Mouse (Mus musculus) MEL (cell line): Measurements from ENCODE around the gene Hsd17b3. TPM values are rescaled to one million over a fixed set of nuclear protein-coding genes. Genes with fewer than 3 reads are reported as not detected.

Experiments
- DNase-seq: peaks from one replicate; pipeline ENCODE4 v3.0.0; 2011; ENCODE audit warnings: low read depth, low spot score
- H3K27ac ChIP-seq: 2 replicates; pipeline ENCODE4 v1.5.1; 2012; ENCODE audit warnings: low read depth, mild to moderate bottlenecking, control low read depth, low read length, moderate library complexity; ENCODE audit not compliant: control insufficient read depth
- H3K27me3 ChIP-seq, 2 experiments: fragments of 150-350 bp in 1 of 2; sonication (generic) in 1 of 2; 2 replicates each; pipeline ENCODE4 v1.6.1; 2012; ENCODE audit warnings: low read length in 2 of 2, mild to moderate bottlenecking in 2 of 2, improper control_type of control experiment in 1 of 2, moderate library complexity in 1 of 2; ENCODE audit not compliant: insufficient read depth in 2 of 2, control insufficient read depth in 1 of 2
- H3K36me3 ChIP-seq, 2 experiments: 2 replicates each; pipeline ENCODE4 v1.6.1; 2012 to 2014; ENCODE audit warnings: low read length in 2 of 2, improper control_type of control experiment in 1 of 2, inconsistent platforms in 1 of 2, mild to moderate bottlenecking in 1 of 2; ENCODE audit not compliant: insufficient read depth in 2 of 2, control insufficient read depth in 1 of 2
- H3K4me1 ChIP-seq, 2 experiments: fragments of 150-350 bp in 1 of 2; sonication (generic) in 1 of 2; 2 replicates each; pipeline ENCODE4 v1.6.1; 2012; ENCODE audit warnings: low read length in 2 of 2, improper control_type of control experiment in 1 of 2, mild to moderate bottlenecking in 1 of 2; ENCODE audit not compliant: insufficient read depth in 2 of 2, control insufficient read depth in 1 of 2
- H3K4me3 ChIP-seq, 2 experiments: fragments of 150-350 bp in 1 of 2; sonication (generic) in 1 of 2; 2 replicates each; pipeline ENCODE4 v1.5.1; 2012; ENCODE audit warnings: low read depth in 2 of 2, low read length in 2 of 2, mild to moderate bottlenecking in 2 of 2, moderate library complexity in 2 of 2, control low read depth in 1 of 2, improper control_type of control experiment in 1 of 2; ENCODE audit not compliant: control insufficient read depth in 1 of 2, insufficient read depth in 1 of 2
- H3K79me2 ChIP-seq: 2 replicates; pipeline ENCODE4 v1.6.1; 2012; ENCODE audit warnings: mild to moderate bottlenecking, low read length, moderate library complexity; ENCODE audit not compliant: control insufficient read depth, poor library complexity, insufficient read depth
- H3K9ac ChIP-seq: 2 replicates; pipeline ENCODE4 v1.6.1; 2012; ENCODE audit warnings: low read depth, mild to moderate bottlenecking, control low read depth, low read length, moderate library complexity; ENCODE audit not compliant: control insufficient read depth, poor library complexity, severe bottlenecking
- H3K9me3 ChIP-seq: fragments of 150-350 bp; sonication (generic); replicated peaks from 2 replicates; pipeline ENCODE4 v1.6.1; 2012; ENCODE audit warnings: mild to moderate bottlenecking, low read length, improper control_type of control experiment, moderate library complexity; ENCODE audit not compliant: insufficient read depth
- BHLHE40 ChIP-seq: IDR thresholded peaks from 2 replicates; pipeline ENCODE4 v1.6.1; 2012; ENCODE audit warnings: low read depth, mild to moderate bottlenecking, inconsistent platforms, low read length, improper control_type of control experiment, borderline replicate concordance
- CHD1 ChIP-seq: IDR thresholded peaks from 2 replicates; pipeline ENCODE4 v1.6.1; 2012; ENCODE audit warnings: low read depth, mild to moderate bottlenecking, inconsistent platforms, low read length, improper control_type of control experiment
- E2F4 ChIP-seq: IDR thresholded peaks from 2 replicates; pipeline ENCODE4 v1.6.1; 2011; ENCODE audit warnings: low read depth, low read length, improper control_type of control experiment, borderline replicate concordance
- ELF1 ChIP-seq: IDR thresholded peaks from 2 replicates; pipeline ENCODE4 v1.6.1; 2014; ENCODE audit warnings: low read depth, mild to moderate bottlenecking, inconsistent platforms, low read length, improper control_type of control experiment, moderate library complexity
- EP300 ChIP-seq, 2 experiments: IDR thresholded peaks; 2 replicates each; pipeline ENCODE4 v1.6.1; 2011; ENCODE audit warnings: improper control_type of control experiment in 2 of 2, low read length in 2 of 2, low read depth in 1 of 2, mild to moderate bottlenecking in 1 of 2
- ETS1 ChIP-seq: IDR thresholded peaks from 2 replicates; pipeline ENCODE4 v1.6.1; 2012; ENCODE audit warnings: low read depth, mild to moderate bottlenecking, inconsistent platforms, low read length, improper control_type of control experiment, moderate library complexity
- GABPA ChIP-seq: IDR thresholded peaks from 2 replicates; pipeline ENCODE4 v1.6.1; 2012; ENCODE audit warnings: low read depth, mild to moderate bottlenecking, inconsistent platforms, low read length, improper control_type of control experiment, moderate library complexity
- HCFC1 ChIP-seq: IDR thresholded peaks from 2 replicates; pipeline ENCODE4 v1.6.1; 2012; ENCODE audit warnings: low read depth, mild to moderate bottlenecking, inconsistent platforms, low read length, improper control_type of control experiment, moderate library complexity
- MAFK ChIP-seq: IDR thresholded peaks from 2 replicates; pipeline ENCODE4 v1.6.1; 2011; ENCODE audit warnings: low read depth, mild to moderate bottlenecking, low read length, improper control_type of control experiment, borderline replicate concordance
- MAX ChIP-seq: IDR thresholded peaks from 2 replicates; pipeline ENCODE4 v1.6.1; 2011; ENCODE audit warnings: low read length, improper control_type of control experiment
- MAZ ChIP-seq: IDR thresholded peaks from 2 replicates; pipeline ENCODE4 v1.6.1; 2012; ENCODE audit warnings: low read depth, mild to moderate bottlenecking, inconsistent platforms, low read length, improper control_type of control experiment
- MYC ChIP-seq: IDR thresholded peaks from 2 replicates; pipeline ENCODE4 v1.6.1; 2011; ENCODE audit warnings: low read depth, mild to moderate bottlenecking, low read length, improper control_type of control experiment, moderate library complexity
- NELFE ChIP-seq: IDR thresholded peaks from 2 replicates; pipeline ENCODE4 v1.6.1; 2011; ENCODE audit warnings: low read depth, low read length, improper control_type of control experiment
- NRF1 ChIP-seq: IDR thresholded peaks from 2 replicates; pipeline ENCODE4 v1.6.1; 2014; ENCODE audit warnings: low read depth, mild to moderate bottlenecking, inconsistent platforms, low read length, improper control_type of control experiment, moderate library complexity; ENCODE audit not compliant: poor library complexity, insufficient read depth, severe bottlenecking
- POLR2A ChIP-seq, 2 experiments: IDR thresholded peaks; 2 replicates each; pipeline ENCODE4 v1.6.1; 2011 to 2012; ENCODE audit warnings: low read length in 2 of 2, mild to moderate bottlenecking in 2 of 2, control low read depth in 1 of 2, improper control_type of control experiment in 1 of 2, low read depth in 1 of 2, moderate library complexity in 1 of 2; ENCODE audit not compliant: control insufficient read depth in 1 of 2, insufficient read depth in 1 of 2, poor library complexity in 1 of 2
- POLR2AphosphoS2 ChIP-seq: IDR thresholded peaks from 2 replicates; pipeline ENCODE4 v1.6.1; 2011; ENCODE audit warnings: low read length, improper control_type of control experiment
- RCOR1 ChIP-seq: IDR thresholded peaks from 2 replicates; pipeline ENCODE4 v1.6.1; 2012; ENCODE audit warnings: low read depth, mild to moderate bottlenecking, inconsistent platforms, low read length, improper control_type of control experiment
- SIN3A ChIP-seq: IDR thresholded peaks from 2 replicates; pipeline ENCODE4 v1.6.1; 2012; ENCODE audit warnings: low read length, improper control_type of control experiment, inconsistent platforms
- SMC3 ChIP-seq: IDR thresholded peaks from 2 replicates; pipeline ENCODE4 v1.6.1; 2011; ENCODE audit warnings: low read depth, low read length, improper control_type of control experiment
- TAL1 ChIP-seq: IDR thresholded peaks from 2 replicates; pipeline ENCODE4 v1.6.1; 2012; ENCODE audit warnings: mild to moderate bottlenecking, inconsistent platforms, low read length, moderate library complexity, mixed read lengths
- TBP ChIP-seq: IDR thresholded peaks from 2 replicates; pipeline ENCODE4 v1.8.0; 2011; ENCODE audit warnings: low read depth, low read length, improper control_type of control experiment
- TCF12 ChIP-seq: IDR thresholded peaks from 2 replicates; pipeline ENCODE4 v1.6.1; 2014; ENCODE audit warnings: low read depth, mild to moderate bottlenecking, inconsistent platforms, low read length, improper control_type of control experiment, moderate library complexity
- USF1 ChIP-seq: IDR thresholded peaks from 2 replicates; pipeline ENCODE4 v1.6.1; 2014; ENCODE audit warnings: low read depth, mild to moderate bottlenecking, inconsistent platforms, low read length, improper control_type of control experiment, moderate library complexity
- ZMIZ1 ChIP-seq: IDR thresholded peaks from 2 replicates; pipeline ENCODE4 v1.6.1; 2012; ENCODE audit warnings: low read depth, mild to moderate bottlenecking, inconsistent platforms, low read length, improper control_type of control experiment, moderate library complexity
- polyA plus RNA-seq, 2 experiments: library from polyadenylated mRNA; stranded (reverse) in 1 of 2; unstranded in 1 of 2; fragments of >175 nt in 1 of 2; fragments of >200 nt in 1 of 2; gene quantifications; 2 replicates each; pipeline versions ENCODE4 v1.2.1 to v1.2.4; 2012; ENCODE audit warnings: low replicate concordance in 2 of 2, low read depth in 1 of 2; ENCODE audit not compliant: insufficient read length in 2 of 2, insufficient read depth in 1 of 2, missing spikeins in 1 of 2
- total RNA-seq: library from RNA; depleted of rRNA; stranded (reverse); fragments of 300-350 nt; gene quantifications from 2 replicates; pipeline ENCODE4 v1.2.3, GENCODE M21; 2012

The Hsd17b3 gene
- total and polyA plus RNA-seq, 3 experiments: not detected

DNA sequence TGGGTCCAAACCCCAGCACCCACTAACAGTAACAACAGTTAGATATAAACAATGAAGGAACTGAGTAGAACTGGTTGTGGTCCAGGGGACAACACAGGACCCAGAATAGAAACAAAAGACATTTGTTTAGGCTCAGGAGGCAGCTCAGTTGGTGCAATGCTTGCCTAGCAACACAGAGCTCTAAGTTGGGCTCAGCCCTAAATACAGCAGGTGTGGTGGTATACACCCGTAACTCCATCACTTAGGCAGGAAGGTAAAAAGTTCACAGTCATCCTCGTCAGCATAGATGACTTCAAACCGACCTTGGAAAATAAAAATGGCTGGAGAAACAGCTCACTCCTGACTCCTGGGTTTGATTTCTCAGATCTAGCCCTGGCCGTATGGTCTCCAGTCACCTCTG lies 55.8 kb downstream of the Hsd17b3 start:
- no peaks in the 10 kb centered on the region for H3K9me3 ChIP-seq
- no peak overlapping the region for H3K27ac ChIP-seq
- TF ChIP-seq NRF1: no peak
- no peak for TF ChIP-seq GABPA
- TF ChIP-seq POLR2AphosphoS2: no peak
- no peak for TF ChIP-seq ETS1
- TF ChIP-seq EP300 (IDR thresholded peaks at IDR 0.05; ENCODE audit: low read depth in 1 of 2, low read length in 2 of 2): no peak
- no peak for TF ChIP-seq RCOR1
- H3K4me3 ChIP-seq: no peak overlapping the region
- H3K9ac ChIP-seq: no peak overlapping the region
- no peaks in the 10 kb centered on the region for H3K4me1 ChIP-seq
- DNase-seq: no peak
- no peaks in the 10 kb centered on the region for H3K79me2 ChIP-seq
- no peaks in the 10 kb centered on the region for H3K36me3 ChIP-seq
- H3K27me3 ChIP-seq: no peaks in the 10 kb centered on the region; a peak in 2 of 4 replicates

DNA sequence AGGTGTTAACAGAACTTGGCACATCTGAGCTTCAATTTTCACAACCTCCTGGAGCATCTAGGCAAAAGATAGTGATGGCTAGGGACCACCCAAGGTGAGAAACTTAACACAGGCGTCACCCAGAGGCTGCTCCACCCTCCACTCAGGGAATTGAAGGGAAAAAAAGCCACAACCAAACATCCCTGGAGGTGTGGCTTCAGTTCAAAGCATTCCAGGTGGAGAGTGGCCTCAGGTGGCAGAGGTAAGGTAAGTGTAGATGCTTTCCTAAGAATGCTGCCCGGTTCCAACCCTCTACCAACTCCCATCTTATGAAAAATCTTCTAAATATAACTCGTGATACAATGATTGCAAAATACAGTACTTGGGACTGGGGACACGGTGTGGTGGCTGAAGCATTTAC lies 57.8 kb downstream of the Hsd17b3 start:
- H3K79me2 ChIP-seq: no peaks in the 10 kb centered on the region
- no peaks in the 10 kb centered on the region for H3K9me3 ChIP-seq
- TF ChIP-seq ELF1: no peak
- TF ChIP-seq MAZ: no peak
- TF ChIP-seq NELFE: no peak
- TF ChIP-seq HCFC1: no peak
- no peak for TF ChIP-seq EP300 (IDR thresholded peaks at IDR 0.05; ENCODE audit: low read depth in 1 of 2, low read length in 2 of 2)
- H3K27me3 ChIP-seq: peaks cover 4 to 6% of the 10 kb centered on the region in 2 experiments; a peak in 3 of 4 replicates
- DNase-seq: no peak
- H3K27ac ChIP-seq: no peak overlapping the region
- H3K9ac ChIP-seq: no peak overlapping the region
- H3K4me1 ChIP-seq: no peaks in the 10 kb centered on the region
- no peaks in the 10 kb centered on the region for H3K36me3 ChIP-seq
- no peak overlapping the region for H3K4me3 ChIP-seq

DNA sequence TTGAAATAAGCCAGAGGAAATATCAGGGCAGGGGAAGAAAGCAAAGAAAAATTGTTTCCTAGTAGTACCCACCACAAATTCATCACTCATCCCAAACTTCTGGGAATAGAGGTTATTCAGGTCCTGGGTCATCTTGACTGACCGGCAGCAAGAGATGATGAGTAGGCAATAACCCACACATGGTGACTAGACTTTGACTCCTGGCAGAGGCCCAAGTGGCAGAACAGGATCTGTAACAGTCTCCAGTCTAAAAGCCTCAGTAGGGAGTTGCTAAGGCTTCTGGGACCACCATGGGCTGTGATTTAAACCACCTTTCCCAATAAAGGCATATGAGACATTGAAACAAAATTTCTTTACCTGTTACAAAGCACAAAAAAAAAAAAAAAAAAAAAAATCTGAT lies 58.2 kb downstream of the Hsd17b3 start:
- Histone ChIP-seq H3K4me1 (no peaks in the 10 kb centered on the region), H3K27ac (no peak overlapping the region), H3K4me3 (no peak overlapping the region), H3K27me3 (peaks cover 4 to 6% of the 10 kb centered on the region in 2 experiments; a peak in 3 of 4 replicates), H3K36me3 (no peaks in the 10 kb centered on the region), H3K9me3 (no peaks in the 10 kb centered on the region), H3K9ac (no peak overlapping the region), H3K79me2 (no peaks in the 10 kb centered on the region)
- TF ChIP-seq MYC (no peak), RCOR1 (no peak), TAL1 (no peak), BHLHE40 (no peak), SMC3 (no peak), TBP (no peak), CHD1 (no peak), MAZ (no peak), ETS1 (no peak), TCF12 (no peak), SIN3A (no peak), E2F4 (no peak), NELFE (no peak), MAFK (no peak), ELF1 (no peak), MAX (no peak), ZMIZ1 (no peak), USF1 (no peak), POLR2A (IDR thresholded peaks at IDR 0.05; ENCODE audit: control insufficient read depth in 1 of 2, insufficient read depth in 1 of 2, low read depth in 1 of 2, low read length in 2 of 2, poor library complexity in 1 of 2) (no peak)
- DNase-seq: no peak
